Mouse (Mus musculus): ENCODE results near the gene Tas2r136. TPM values are rescaled to one million over a fixed set of nuclear protein-coding genes. Genes with fewer than 3 reads are reported as not detected.

Gene Tas2r136
- not detected in 2 replicates for polyA plus RNA-seq (2015; fragmentation: Nextera tagmentation; extraction: Ambion mirVana)

DNA sequence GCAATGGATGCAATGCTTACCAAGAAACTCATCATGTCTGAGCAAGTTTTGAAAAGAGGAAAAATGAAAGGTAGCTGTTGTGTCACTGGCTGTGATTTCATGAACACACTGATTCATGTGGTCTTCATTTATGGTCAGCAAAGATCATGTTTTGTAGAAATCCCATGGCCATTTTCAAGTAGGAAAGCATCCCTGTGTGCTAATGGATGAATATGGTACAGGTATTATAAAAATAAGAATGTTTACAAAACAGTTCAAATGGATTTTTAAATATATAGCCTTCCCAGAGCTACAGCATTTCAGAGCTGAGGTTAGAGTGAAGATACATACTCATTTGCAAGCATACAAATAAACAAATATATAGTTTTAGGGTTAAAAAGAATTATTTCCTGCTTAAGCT lies at the start of gene Tas2r136:
TSS of gene Tas2r136 (minus strand) at position 101 of the 400 bp plus-strand sequence.
- Histone ChIP-seq H3K27ac (no peak within 1 kb of the TSS), H3K9me3 (replicated peaks; ENCODE audit: low read length) (no peaks in the 10 kb centered on the region), H3K9ac (ENCODE audit: low read depth, low read length) (no peak within 1 kb of the TSS), H3K4me3 (replicated peaks; ENCODE audit: low read depth, low read length) (no peak within 1 kb of the TSS), H3K36me3 (ENCODE audit: insufficient read depth, low read length) (no peaks in the 10 kb centered on the region), H3K27me3 (ENCODE audit: insufficient read depth, low read length) (no peaks in the 10 kb centered on the region), H3K4me1 (replicated peaks; ENCODE audit: insufficient read depth, low read length) (no peaks in the 10 kb centered on the region), H3K4me2 (ENCODE audit: low read length) (no peak within 1 kb of the TSS)
- DNase-seq (ENCODE audit: low spot score) (no peak), ATAC-seq (replicated peaks; ENCODE audit: low FRiP score, low read depth) (no peak)
- no peak for TF ChIP-seq CTCF (IDR thresholded peaks at IDR 0.05; ENCODE audit: low read depth)

DNA sequence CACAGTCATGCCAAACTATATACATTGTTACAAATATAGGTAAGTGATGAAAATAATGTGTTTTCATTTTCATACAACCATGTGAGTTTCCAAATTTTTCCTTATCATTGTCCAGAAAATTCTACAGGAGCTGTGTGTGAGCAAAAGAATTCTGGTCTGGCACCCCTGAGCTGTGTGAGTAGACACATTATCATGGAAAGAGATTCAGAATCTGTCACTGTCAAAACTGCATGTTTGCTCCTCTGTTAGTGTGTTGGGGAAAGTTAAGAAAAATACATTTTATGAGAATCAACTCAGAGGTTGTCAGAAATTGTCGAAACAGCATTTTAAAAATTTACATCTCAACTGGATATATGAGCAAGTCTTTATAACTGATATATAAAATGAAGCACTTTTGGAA lies 24.6 kb upstream of the Tas2r136 start, which contains the start of gene Tas2r117:
TSS of gene Tas2r117 (plus strand) at position 301 of the 400 bp plus-strand sequence.
- ATAC-seq (replicated peaks; ENCODE audit: low FRiP score, low read depth), result no peak
- no peak within 1 kb of the TSS for H3K27ac ChIP-seq
- no peaks in the 10 kb centered on the region for H3K27me3 ChIP-seq (ENCODE audit: insufficient read depth, low read length)
- H3K36me3 ChIP-seq (ENCODE audit: insufficient read depth, low read length), result no peaks in the 10 kb centered on the region
- no peak within 1 kb of the TSS for H3K9ac ChIP-seq (ENCODE audit: low read depth, low read length)
- H3K4me2 ChIP-seq (ENCODE audit: low read length), result no peak within 1 kb of the TSS
- TF ChIP-seq CTCF (IDR thresholded peaks at IDR 0.05; ENCODE audit: low read depth), result no peak
- no peaks in the 10 kb centered on the region for H3K9me3 ChIP-seq (replicated peaks; ENCODE audit: low read length)
- no peak within 1 kb of the TSS for H3K4me3 ChIP-seq (replicated peaks; ENCODE audit: low read depth, low read length)
- WGBS, result 76% methylated on average over 1 of the region's 1 CpGs
- no peak for DNase-seq (ENCODE audit: low spot score)
- H3K4me1 ChIP-seq (replicated peaks; ENCODE audit: insufficient read depth, low read length), result no peaks in the 10 kb centered on the region

DNA sequence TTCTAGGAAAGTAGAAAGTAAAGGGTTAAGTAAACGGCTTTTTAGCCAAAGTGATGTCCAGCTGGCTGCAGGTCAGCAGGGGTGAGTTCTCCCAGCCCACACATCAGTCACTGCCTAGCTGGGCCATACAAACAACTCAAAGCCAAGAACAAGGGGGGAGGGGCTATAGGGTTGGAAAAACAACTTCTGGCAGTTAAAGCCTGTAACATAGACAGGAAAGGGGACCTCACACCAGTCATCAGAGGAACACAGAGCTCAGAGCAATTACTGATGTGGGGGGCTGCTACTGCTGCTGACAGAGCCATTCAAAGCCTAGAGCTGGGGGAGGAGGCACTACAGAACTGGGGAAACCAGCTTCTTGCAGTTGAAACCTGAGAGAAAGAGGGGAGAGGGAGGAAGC lies 17.4 kb upstream of the Tas2r136 start:
- TF ChIP-seq CTCF (IDR thresholded peaks at IDR 0.05; ENCODE audit: low read depth), result no peak
- Histone ChIP-seq H3K27ac (no peak overlapping the region), H3K36me3 (ENCODE audit: insufficient read depth, low read length) (no peaks in the 10 kb centered on the region), H3K27me3 (ENCODE audit: insufficient read depth, low read length) (no peaks in the 10 kb centered on the region), H3K4me1 (replicated peaks; ENCODE audit: insufficient read depth, low read length) (no peaks in the 10 kb centered on the region), H3K4me2 (ENCODE audit: low read length) (no peak overlapping the region), H3K9me3 (replicated peaks; ENCODE audit: low read length) (peaks cover 9% of the 10 kb centered on the region; the same call in 1 of the 2 replicates), H3K9ac (ENCODE audit: low read depth, low read length) (no peak overlapping the region), H3K4me3 (replicated peaks; ENCODE audit: low read depth, low read length) (no peak overlapping the region)
- peak; percentile 88 for DNase-seq (ENCODE audit: low spot score)
- ATAC-seq (replicated peaks; ENCODE audit: low FRiP score, low read depth), result peak; percentile 84
- WGBS, result 18% methylated on average over 1 of the region's 1 CpGs

DNA sequence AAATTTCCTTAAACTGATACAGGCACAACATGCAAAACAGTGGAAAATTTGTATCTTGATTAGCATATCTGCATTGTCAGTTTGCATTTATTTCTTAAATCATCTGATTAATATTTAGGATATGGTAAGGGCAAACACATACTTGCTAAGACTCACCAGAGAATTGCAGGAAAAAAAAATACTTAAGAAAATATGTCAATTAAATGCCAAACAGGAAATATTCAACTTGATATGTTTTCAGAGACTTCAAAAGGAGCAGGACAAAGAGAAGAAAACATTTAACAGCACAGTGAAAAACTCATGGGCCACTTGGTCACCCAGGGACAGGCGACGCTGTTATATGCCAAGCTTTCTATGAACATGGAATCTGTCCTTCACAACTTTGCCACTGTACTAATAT lies 16.1 kb downstream of the Tas2r136 start, which contains the start of gene Tas2r102:
TSS of gene Tas2r102 (plus strand) at position 301 of the 400 bp plus-strand sequence.
- Histone ChIP-seq H3K9ac (ENCODE audit: low read depth, low read length) (no peak within 1 kb of the TSS), H3K27me3 (ENCODE audit: insufficient read depth, low read length) (no peaks in the 10 kb centered on the region), H3K36me3 (ENCODE audit: insufficient read depth, low read length) (no peaks in the 10 kb centered on the region), H3K27ac (no peak within 1 kb of the TSS), H3K4me1 (replicated peaks; ENCODE audit: insufficient read depth, low read length) (no peaks in the 10 kb centered on the region), H3K9me3 (replicated peaks; ENCODE audit: low read length) (no peaks in the 10 kb centered on the region), H3K4me2 (ENCODE audit: low read length) (no peak within 1 kb of the TSS), H3K4me3 (replicated peaks; ENCODE audit: low read depth, low read length) (no peak within 1 kb of the TSS)
- DNase-seq (ENCODE audit: low spot score) (no peak), ATAC-seq (replicated peaks; ENCODE audit: low FRiP score, low read depth) (no peak)
- TF ChIP-seq CTCF (IDR thresholded peaks at IDR 0.05; ENCODE audit: low read depth), result no peak
- 95% methylated on average over 2 of the region's 2 CpGs for WGBS

DNA sequence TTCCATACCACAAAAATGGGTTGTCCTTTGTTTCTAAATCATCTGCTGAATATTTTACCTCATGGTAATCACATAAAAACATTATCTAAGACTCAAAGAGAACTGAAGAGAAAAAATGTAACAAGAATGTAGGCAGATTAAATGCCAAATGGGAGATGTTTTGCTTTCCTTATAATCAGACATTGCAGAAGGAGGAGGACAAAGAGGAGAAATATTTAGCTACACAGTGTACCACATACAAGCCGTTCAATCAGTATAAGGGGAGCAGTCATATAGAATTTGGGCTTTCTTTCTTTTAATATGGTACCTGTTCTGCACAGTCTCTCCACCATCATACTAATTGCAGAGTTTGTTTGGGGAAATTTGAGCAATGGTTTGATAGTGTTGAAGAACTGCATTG lies 23.5 kb downstream of the Tas2r136 start, which contains the start of gene Tas2r124:
TSS of gene Tas2r124 (plus strand) at position 301 of the 400 bp plus-strand sequence.
- WGBS, result 82% methylated on average over 1 of the region's 1 CpGs
- H3K4me2 ChIP-seq (ENCODE audit: low read length), result no peak within 1 kb of the TSS
- DNase-seq (ENCODE audit: low spot score), result no peak
- H3K27ac ChIP-seq, result no peak within 1 kb of the TSS
- no peak within 1 kb of the TSS for H3K9ac ChIP-seq (ENCODE audit: low read depth, low read length)
- no peak within 1 kb of the TSS for H3K4me3 ChIP-seq (replicated peaks; ENCODE audit: low read depth, low read length)
- no peak for TF ChIP-seq CTCF (IDR thresholded peaks at IDR 0.05; ENCODE audit: low read depth)
- no peaks in the 10 kb centered on the region for H3K27me3 ChIP-seq (ENCODE audit: insufficient read depth, low read length)
- H3K4me1 ChIP-seq (replicated peaks; ENCODE audit: insufficient read depth, low read length), result no peaks in the 10 kb centered on the region
- H3K36me3 ChIP-seq (ENCODE audit: insufficient read depth, low read length), result no peaks in the 10 kb centered on the region
- no peak for ATAC-seq (replicated peaks; ENCODE audit: low FRiP score, low read depth)
- no peaks in the 10 kb centered on the region for H3K9me3 ChIP-seq (replicated peaks; ENCODE audit: low read length)

DNA sequence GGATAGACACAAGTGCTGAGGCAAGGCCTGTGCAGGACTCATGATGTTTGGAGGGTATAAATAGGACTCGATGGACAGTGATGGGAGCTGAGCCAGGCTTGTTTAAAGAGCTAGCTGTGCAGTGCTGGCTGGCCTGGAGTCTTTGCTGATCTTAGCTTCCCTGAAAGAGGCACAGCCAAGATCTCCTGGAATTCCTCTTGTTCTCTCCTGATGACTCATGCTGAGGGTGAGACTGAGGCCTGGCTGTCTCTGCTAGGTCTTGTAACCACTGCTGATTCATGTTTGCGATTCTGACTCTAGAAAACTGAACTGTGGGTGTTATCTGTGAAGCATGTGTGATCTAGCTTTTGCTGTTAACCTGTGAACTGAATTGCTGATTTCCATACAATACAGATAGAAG lies 27.8 kb downstream of the Tas2r136 start:
- Histone ChIP-seq H3K9me3 (replicated peaks; ENCODE audit: low read length) (no peaks in the 10 kb centered on the region), H3K36me3 (ENCODE audit: insufficient read depth, low read length) (no peaks in the 10 kb centered on the region), H3K4me3 (replicated peaks; ENCODE audit: low read depth, low read length) (no peak overlapping the region), H3K4me2 (ENCODE audit: low read length) (no peak overlapping the region), H3K27ac (no peak overlapping the region), H3K4me1 (replicated peaks; ENCODE audit: insufficient read depth, low read length) (no peaks in the 10 kb centered on the region), H3K9ac (ENCODE audit: low read depth, low read length) (no peak overlapping the region), H3K27me3 (ENCODE audit: insufficient read depth, low read length) (no peaks in the 10 kb centered on the region)
- TF ChIP-seq CTCF (IDR thresholded peaks at IDR 0.05; ENCODE audit: low read depth), result no peak
- DNase-seq (ENCODE audit: low spot score), result no peak
- no peak for ATAC-seq (replicated peaks; ENCODE audit: low FRiP score, low read depth)
- 79% methylated on average over 2 of the region's 2 CpGs for WGBS

DNA sequence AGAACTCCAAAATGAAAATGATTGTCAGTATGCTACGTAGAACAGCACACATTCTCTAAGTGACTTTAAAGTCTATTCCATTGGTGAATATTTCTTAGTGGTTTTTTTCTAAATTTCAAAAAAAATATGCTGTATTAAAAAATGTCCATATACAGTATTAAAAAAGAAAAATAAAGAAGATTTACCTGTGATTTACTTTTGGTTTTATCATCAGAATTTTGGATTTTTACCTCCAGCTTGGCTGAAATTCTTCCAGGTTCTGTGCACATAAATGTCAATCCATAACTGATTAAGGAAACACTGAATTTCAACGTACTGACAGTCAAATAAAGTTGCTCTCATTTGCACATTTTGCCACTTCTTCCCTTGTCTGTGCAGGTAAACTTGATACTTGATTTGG lies 40.0 kb downstream of the Tas2r136 start, which contains the start of gene Tas2r115:
TSS of gene Tas2r115 (minus strand) at position 101 of the 400 bp plus-strand sequence.
- no peak for DNase-seq (ENCODE audit: low spot score)
- H3K9me3 ChIP-seq (replicated peaks; ENCODE audit: low read length), result no peaks in the 10 kb centered on the region
- ATAC-seq (replicated peaks; ENCODE audit: low FRiP score, low read depth), result no peak
- no peak for TF ChIP-seq CTCF (IDR thresholded peaks at IDR 0.05; ENCODE audit: low read depth)
- H3K36me3 ChIP-seq (ENCODE audit: insufficient read depth, low read length), result no peaks in the 10 kb centered on the region
- no peak within 1 kb of the TSS for H3K9ac ChIP-seq (ENCODE audit: low read depth, low read length)
- no peaks in the 10 kb centered on the region for H3K27me3 ChIP-seq (ENCODE audit: insufficient read depth, low read length)
- WGBS, result 69% methylated on average over 2 of the region's 2 CpGs
- no peak within 1 kb of the TSS for H3K27ac ChIP-seq
- H3K4me1 ChIP-seq (replicated peaks; ENCODE audit: insufficient read depth, low read length), result no peaks in the 10 kb centered on the region
- no peak within 1 kb of the TSS for H3K4me3 ChIP-seq (replicated peaks; ENCODE audit: low read depth, low read length)
- H3K4me2 ChIP-seq (ENCODE audit: low read length), result no peak within 1 kb of the TSS

Other genes starting within 250 kb of the Tas2r136 start
- not detected in 2 replicates for gene Prh1, start 208.4 kb downstream of the Tas2r136 start, polyA plus RNA-seq (2015; fragmentation: Nextera tagmentation; extraction: Ambion mirVana)
- not detected in 2 replicates for gene Prp2, start 182.2 kb downstream of the Tas2r136 start, polyA plus RNA-seq (2015; fragmentation: Nextera tagmentation; extraction: Ambion mirVana)
- not detected in 2 replicates for gene A630073D07Rik, start 126.6 kb downstream of the Tas2r136 start, polyA plus RNA-seq (2015; fragmentation: Nextera tagmentation; extraction: Ambion mirVana)
- gene Tas2r120, start 121.2 kb downstream of the Tas2r136 start, polyA plus RNA-seq (2015; fragmentation: Nextera tagmentation; extraction: Ambion mirVana), result not detected in 2 replicates
- gene Tas2r121, start 77.2 kb downstream of the Tas2r136 start, polyA plus RNA-seq (2015; fragmentation: Nextera tagmentation; extraction: Ambion mirVana), result not detected in 2 replicates
- gene Tas2r122, start 66.2 kb downstream of the Tas2r136 start, polyA plus RNA-seq (2015; fragmentation: Nextera tagmentation; extraction: Ambion mirVana), result not detected in 2 replicates
- gene Tas2r115, start 40.1 kb downstream of the Tas2r136 start, polyA plus RNA-seq (2015; fragmentation: Nextera tagmentation; extraction: Ambion mirVana), result not detected in 2 replicates
- gene Tas2r124, start 23.4 kb downstream of the Tas2r136 start, polyA plus RNA-seq (2015; fragmentation: Nextera tagmentation; extraction: Ambion mirVana), result not detected in 2 replicates
- gene Tas2r102, start 16.0 kb downstream of the Tas2r136 start, polyA plus RNA-seq (2015; fragmentation: Nextera tagmentation; extraction: Ambion mirVana), result not detected in 2 replicates
- not detected in 2 replicates for gene Tas2r117, start 24.7 kb upstream of the Tas2r136 start, polyA plus RNA-seq (2015; fragmentation: Nextera tagmentation; extraction: Ambion mirVana)
- not detected in 2 replicates for gene Tas2r123, start 69.0 kb upstream of the Tas2r136 start, polyA plus RNA-seq (2015; fragmentation: Nextera tagmentation; extraction: Ambion mirVana)
- not detected in 2 replicates for gene Tas2r116, start 77.3 kb upstream of the Tas2r136 start, polyA plus RNA-seq (2015; fragmentation: Nextera tagmentation; extraction: Ambion mirVana)
- gene Tas2r110, start 89.8 kb upstream of the Tas2r136 start, polyA plus RNA-seq (2015; fragmentation: Nextera tagmentation; extraction: Ambion mirVana), result not detected in 2 replicates
- gene Tas2r113, start 114.8 kb upstream of the Tas2r136 start, polyA plus RNA-seq (2015; fragmentation: Nextera tagmentation; extraction: Ambion mirVana), result not detected in 2 replicates
- not detected in 2 replicates for gene Tas2r125, start 131.5 kb upstream of the Tas2r136 start, polyA plus RNA-seq (2015; fragmentation: Nextera tagmentation; extraction: Ambion mirVana)
- not detected in 2 replicates for gene Tas2r129, start 172.9 kb upstream of the Tas2r136 start, polyA plus RNA-seq (2015; fragmentation: Nextera tagmentation; extraction: Ambion mirVana)
- gene Tas2r131, start 179.8 kb upstream of the Tas2r136 start, polyA plus RNA-seq (2015; fragmentation: Nextera tagmentation; extraction: Ambion mirVana), result not detected in 2 replicates
- not detected in 2 replicates for gene Tas2r109, start 202.8 kb upstream of the Tas2r136 start, polyA plus RNA-seq (2015; fragmentation: Nextera tagmentation; extraction: Ambion mirVana)

All from kidney, postnatal 0 days (tissue).